Mouse (Mus musculus) heart, postnatal 0 days (tissue): ENCODE results near the gene Rdm1.

ENCODE experiments used
- CTCF ChIP-seq: IDR thresholded peaks from 2 replicates; pipeline ENCODE4 v1.5.1; 2016; ENCODE audit warnings: antibody characterized with exemption, control low read depth, low read depth
- EP300 ChIP-seq: IDR thresholded peaks from 2 replicates; pipeline ENCODE4 v1.6.1; 2016; ENCODE audit warnings: antibody characterized with exemption, low read depth

- TF ChIP-seq CTCF = no peak
- TF ChIP-seq EP300 = no peak
Measured at GRCm38 (mm10) chr11:101663229-101664027, 36.4 kb downstream of the Rdm1 start.
